Mouse (Mus musculus) lung, embryonic 14.5 days (tissue): Measurements from ENCODE around the gene Ttc33. TPM values are rescaled to one million over a fixed set of nuclear protein-coding genes. Genes with fewer than 3 reads are reported as not detected.

Experiments used
- ATAC-seq: fragments of 200-750 bp; cut with Nextera tagmentation; 2 replicates; pipeline ENCODE4 v1.8.0; 2017; ENCODE audit warnings: mild to moderate bottlenecking, moderate TSS enrichment, moderate library complexity; ENCODE audit not compliant: insufficient read depth
- DNase-seq: peaks from one replicate; pipeline ENCODE4 v3.0.0-alpha.2; 2015
- H3K27ac ChIP-seq: fragments of 300-500 bp; sonication (generic); 2 replicates; pipeline ENCODE4 v1.5.1; 2014; ENCODE audit warnings: low read depth, mild to moderate bottlenecking, moderate library complexity
- H3K27me3 ChIP-seq: fragments of 300-500 bp; sonication (generic); 2 replicates; pipeline ENCODE4 v1.6.1; 2014; ENCODE audit warnings: low read length, control low read depth; ENCODE audit not compliant: insufficient read depth
- H3K36me3 ChIP-seq: fragments of 300-500 bp; sonication (generic); 2 replicates; pipeline ENCODE4 v1.6.1; 2014; ENCODE audit warnings: control low read depth; ENCODE audit not compliant: insufficient read depth
- H3K4me1 ChIP-seq: fragments of 300-500 bp; sonication (generic); 2 replicates; pipeline ENCODE4 v1.6.1; 2014; ENCODE audit warnings: antibody characterized with exemption, control low read depth; ENCODE audit not compliant: insufficient read depth
- H3K4me2 ChIP-seq: fragments of 300-500 bp; sonication (generic); 2 replicates; pipeline ENCODE4 v1.6.1; 2014; ENCODE audit warnings: mild to moderate bottlenecking
- H3K4me3 ChIP-seq: fragments of 300-500 bp; sonication (generic); 2 replicates; pipeline ENCODE4 v1.5.1; 2014; ENCODE audit warnings: low read depth, low read length
- H3K9ac ChIP-seq: fragments of 300-500 bp; sonication (generic); 2 replicates; pipeline ENCODE4 v1.6.1; 2014
- H3K9me3 ChIP-seq: fragments of 300-500 bp; sonication (generic); 2 replicates; pipeline ENCODE4 v1.6.1; 2016; ENCODE audit warnings: low read depth, low read length, control low read depth
- CTCF ChIP-seq: IDR thresholded peaks from 2 replicates; pipeline ENCODE4 v1.5.1; 2016; ENCODE audit warnings: antibody characterized with exemption, low read depth
- WGBS: fragments of 180-500 bp; shearing (Covaris S2); extraction: QIAGEN DNeasy Blood & Tissue Kit; methylation state at CpG from one replicate; pipeline ENCODE4 v1.1.7; 2014; 5-methylcytosine and 5-hydroxymethylcytosine counted together
- polyA plus RNA-seq: library from polyadenylated mRNA; unstranded; fragments of >200 nt; fragmentation: Nextera tagmentation; extraction: Ambion mirVana; gene quantifications from 2 replicates; pipeline ENCODE4 v1.2.1, GENCODE M21; 2014

The Ttc33 gene
- polyA plus RNA-seq, 1 experiment from 2014 or later: 41.9 TPM

- peak within 1 kb of the TSS; percentile 87 for H3K4me3 ChIP-seq
- peak; percentile 78 for DNase-seq
- peak within 1 kb of the TSS; percentile 90 for H3K27ac ChIP-seq
- no peaks in the 10 kb centered on the region for H3K27me3 ChIP-seq
- peak; percentile 91 for ATAC-seq
- H3K9ac ChIP-seq: peak within 1 kb of the TSS; percentile 87
- peak; percentile 20; the same call in 1 of the 2 replicates for TF ChIP-seq CTCF
- peaks cover 7% of the 10 kb centered on the region; the same call in 1 of the 2 replicates for H3K4me1 ChIP-seq
- peak within 1 kb of the TSS; percentile 81 for H3K4me2 ChIP-seq
- H3K9me3 ChIP-seq: no peaks in the 10 kb centered on the region
- under 1% methylated on average over 73 of the region's 80 CpGs for WGBS
- no peaks in the 10 kb centered on the region for H3K36me3 ChIP-seq
Observed at GRCm38 (mm10) chr15:5143361-5144020, 41.8 kb upstream of the Ttc33 start, which contains the start of gene Prkaa1. Prkaa1 (plus strand) TSS chr15:5143861.

GRCm38 (mm10) chr15:5144021-5144778 is 41.1 kb upstream of the Ttc33 start:
- Histone ChIP-seq H3K27ac (peak overlapping the region; percentile 90), H3K4me2 (peak overlapping the region; percentile 81), H3K4me1 (peaks cover 7% of the 10 kb centered on the region; the same call in 1 of the 2 replicates), H3K4me3 (peak overlapping the region; percentile 87), H3K27me3 (no peaks in the 10 kb centered on the region), H3K9ac (peak overlapping the region; percentile 87), H3K36me3 (no peaks in the 10 kb centered on the region), H3K9me3 (no peaks in the 10 kb centered on the region)
- peak; percentile 91 for ATAC-seq
- DNase-seq: peak; percentile 83
- WGBS: under 1% methylated on average over 56 of the region's 61 CpGs
- peak; percentile 39 for TF ChIP-seq CTCF

DNA sequence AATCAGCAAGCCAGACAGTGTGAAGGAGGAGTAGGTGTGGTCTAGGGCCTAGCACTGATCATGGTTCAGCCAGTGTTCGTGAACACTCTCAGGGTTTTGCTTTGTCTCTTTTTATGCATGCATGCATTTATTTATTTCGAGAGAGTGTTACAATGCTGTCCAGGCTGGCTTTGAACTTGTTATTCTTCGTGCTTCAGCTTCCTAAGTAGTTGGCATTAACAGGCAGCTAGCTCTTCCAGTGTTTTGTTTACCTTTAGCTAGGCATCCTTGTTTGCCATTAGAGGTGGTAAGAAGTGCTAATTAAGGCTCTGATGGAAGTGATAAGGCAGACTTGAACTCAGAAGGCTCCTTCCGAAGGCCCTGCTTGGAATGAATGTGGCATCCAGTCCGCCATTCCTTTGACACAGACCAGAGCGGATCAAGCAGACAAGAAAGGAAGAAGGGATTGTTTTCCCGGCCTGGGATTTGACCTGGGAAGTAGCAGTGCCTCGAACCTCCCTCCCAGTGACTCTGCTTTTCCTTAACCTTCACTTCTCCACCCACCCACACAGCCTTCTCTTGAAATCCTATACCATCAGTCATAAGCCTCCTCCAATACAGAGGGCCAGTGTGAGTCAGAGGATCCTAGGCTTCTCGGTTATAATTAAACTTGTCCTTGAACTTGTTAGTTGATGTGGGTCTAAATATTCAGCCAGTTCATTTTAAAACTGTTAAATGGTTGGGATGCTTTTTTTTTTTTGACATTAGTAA is 40.0 kb upstream of the Ttc33 start:
- H3K9ac ChIP-seq: peak overlapping the region; percentile 87; the same call in 1 of the 2 replicates
- H3K4me2 ChIP-seq: peak overlapping the region; percentile 81
- no peaks in the 10 kb centered on the region for H3K36me3 ChIP-seq
- ATAC-seq (no peak), DNase-seq (no peak)
- H3K27me3 ChIP-seq: no peaks in the 10 kb centered on the region
- no peak for TF ChIP-seq CTCF
- no peak overlapping the region for H3K27ac ChIP-seq
- H3K9me3 ChIP-seq: no peaks in the 10 kb centered on the region
- H3K4me1 ChIP-seq: peaks cover 7% of the 10 kb centered on the region; the same call in 1 of the 2 replicates
- H3K4me3 ChIP-seq: peak overlapping the region; percentile 87
- WGBS: 36% methylated on average over 9 of the region's 9 CpGs

DNA sequence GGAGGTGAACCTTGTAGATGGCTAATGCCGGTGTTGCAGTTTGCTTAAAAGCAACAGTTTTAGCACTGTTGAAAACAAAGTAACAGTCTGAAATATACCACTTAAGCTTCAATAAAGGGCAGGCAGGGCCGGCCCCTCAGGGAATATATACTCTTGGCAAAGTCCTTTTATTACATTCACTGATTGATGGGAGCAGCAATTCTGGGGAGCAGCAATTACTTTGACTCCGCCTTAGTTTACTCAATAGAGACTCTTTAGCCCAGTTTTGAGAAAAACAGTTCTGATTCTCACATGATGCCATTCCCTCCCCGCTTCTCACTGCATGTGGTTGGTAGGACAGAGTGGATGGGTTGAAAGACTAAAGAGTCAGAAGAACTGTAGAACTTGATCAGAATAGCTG is 36.1 kb upstream of the Ttc33 start:
- no peak for ATAC-seq
- H3K9me3 ChIP-seq: no peaks in the 10 kb centered on the region
- no peak for DNase-seq
- H3K36me3 ChIP-seq: no peaks in the 10 kb centered on the region
- H3K4me2 ChIP-seq: no peak overlapping the region
- H3K9ac ChIP-seq: no peak overlapping the region
- H3K27me3 ChIP-seq: no peaks in the 10 kb centered on the region
- peaks cover 7% of the 10 kb centered on the region; the same call in 1 of the 2 replicates for H3K4me1 ChIP-seq
- WGBS: 80% methylated on average over 4 of the region's 4 CpGs
- H3K4me3 ChIP-seq: no peak overlapping the region
- no peak for TF ChIP-seq CTCF
- no peak overlapping the region for H3K27ac ChIP-seq

GRCm38 (mm10) chr15:5152171-5152570 is 33.2 kb upstream of the Ttc33 start:
- no peak for TF ChIP-seq CTCF
- Histone ChIP-seq H3K9me3 (no peaks in the 10 kb centered on the region), H3K9ac (no peak overlapping the region), H3K4me2 (no peak overlapping the region), H3K27me3 (no peaks in the 10 kb centered on the region), H3K4me1 (0 out of 2 replicates have a peak, but pooled peaks cover 5% of the 10 kb centered on the region), H3K36me3 (no peaks in the 10 kb centered on the region), H3K4me3 (no peak overlapping the region), H3K27ac (no peak overlapping the region)
- ATAC-seq: no peak
- no peak for DNase-seq
- 85% methylated on average over 6 of the region's 6 CpGs for WGBS

GRCm38 (mm10) chr15:5154621-5155020 is 30.7 kb upstream of the Ttc33 start:
- WGBS: 59% methylated on average over 9 of the region's 9 CpGs
- H3K27me3 ChIP-seq: no peaks in the 10 kb centered on the region
- H3K9ac ChIP-seq: no peak overlapping the region
- TF ChIP-seq CTCF: no peak
- no peak overlapping the region for H3K4me3 ChIP-seq
- H3K27ac ChIP-seq: no peak overlapping the region
- ATAC-seq (peak; percentile 10; the same call in 1 of the 2 replicates), DNase-seq (no peak)
- H3K9me3 ChIP-seq: no peaks in the 10 kb centered on the region
- H3K4me1 ChIP-seq: 0 out of 2 replicates have a peak, but pooled peaks cover 5% of the 10 kb centered on the region
- no peaks in the 10 kb centered on the region for H3K36me3 ChIP-seq
- no peak overlapping the region for H3K4me2 ChIP-seq
